Mouse (Mus musculus): ENCODE measurements around the gene Papss1. TPM values are rescaled to one million over a fixed set of nuclear protein-coding genes. Genes with fewer than 3 reads are reported as not detected.

The Papss1 gene
- polyA plus RNA-seq, 1 experiment from 2014 or later = 150 TPM

DNA sequence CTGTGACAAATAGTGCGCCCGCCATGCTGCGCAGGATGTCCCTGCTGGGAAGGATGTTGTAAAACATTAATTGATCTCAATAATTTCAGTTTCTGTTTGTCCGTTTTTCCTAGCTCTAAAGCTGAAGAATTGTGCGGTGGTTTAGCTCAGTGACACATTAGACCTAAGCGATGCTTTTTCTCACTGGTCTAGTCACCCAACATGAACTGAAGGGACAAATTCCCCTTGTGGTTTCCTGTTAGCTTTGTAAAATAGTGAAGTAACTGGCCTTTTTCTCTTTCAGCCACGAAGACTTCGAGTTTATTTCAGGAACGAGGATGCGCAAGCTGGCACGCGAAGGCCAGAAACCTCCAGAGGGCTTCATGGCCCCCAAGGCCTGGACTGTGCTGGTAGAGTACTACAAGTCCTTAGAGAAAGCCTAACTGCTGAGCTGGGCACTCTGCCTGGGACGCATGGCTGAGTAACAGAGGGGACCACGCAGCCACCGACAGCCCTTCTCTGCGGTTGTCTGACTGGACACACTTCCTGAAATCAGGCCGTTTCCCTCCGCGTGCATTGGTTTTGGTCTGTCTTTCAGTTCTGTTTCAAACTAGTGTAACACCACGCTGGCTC is 78.2 kb downstream of the Papss1 start:
- H3K9me3 ChIP-seq (ENCODE audit: control insufficient read depth) = no peaks in the 10 kb centered on the region
- H3K4me2 ChIP-seq (replicated peaks; ENCODE audit: low read depth) = no peak overlapping the region
- no peak overlapping the region for H3K9ac ChIP-seq (ENCODE audit: low read depth, low read length)
- peaks cover 18% of the 10 kb centered on the region for H3K36me3 ChIP-seq (ENCODE audit: control insufficient read depth, insufficient read depth)
- 91% methylated on average over 20 of the region's 20 CpGs for whole genome bisulfite sequencing
- no peak overlapping the region for H3K4me3 ChIP-seq (ENCODE audit: low read depth, low read length)
- no peak overlapping the region for H3K27ac ChIP-seq (ENCODE audit: low read depth, low read length)
- H3K4me1 ChIP-seq (replicated peaks; ENCODE audit: control insufficient read depth, insufficient read depth, low read length) = no peaks in the 10 kb centered on the region
- no peak for ATAC-seq
- TF ChIP-seq CTCF (IDR thresholded peaks at IDR 0.05; ENCODE audit: low read depth) = no peak
- H3K27me3 ChIP-seq (replicated peaks; ENCODE audit: control insufficient read depth, insufficient read depth, low read length) = no peaks in the 10 kb centered on the region

DNA sequence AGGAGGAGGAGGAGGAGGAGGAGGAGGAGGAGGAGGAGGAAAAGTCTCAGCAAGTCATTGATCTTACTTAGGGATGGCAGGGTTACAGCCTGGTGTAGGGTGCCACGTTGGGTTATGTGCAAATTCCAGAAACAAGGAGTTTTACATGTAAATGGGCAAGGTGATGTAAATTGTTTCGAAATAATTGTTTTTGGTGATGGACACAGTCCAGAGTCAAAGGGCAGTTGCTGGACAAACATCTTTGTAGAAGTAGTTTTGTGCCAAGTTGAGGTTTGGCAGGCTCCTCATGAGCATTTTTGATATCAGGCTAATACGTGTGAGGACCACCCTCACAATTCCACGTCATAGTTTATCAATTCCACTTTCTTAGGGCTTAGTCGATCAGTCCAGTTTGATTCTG is 80.6 kb downstream of the Papss1 start:
- H3K9me3 ChIP-seq (ENCODE audit: control insufficient read depth) = no peaks in the 10 kb centered on the region
- no peak for TF ChIP-seq CTCF (IDR thresholded peaks at IDR 0.05; ENCODE audit: low read depth)
- H3K27me3 ChIP-seq (replicated peaks; ENCODE audit: control insufficient read depth, insufficient read depth, low read length) = no peaks in the 10 kb centered on the region
- H3K4me3 ChIP-seq (ENCODE audit: low read depth, low read length) = no peak overlapping the region
- no peak overlapping the region for H3K4me2 ChIP-seq (replicated peaks; ENCODE audit: low read depth)
- no peak for ATAC-seq
- no peak overlapping the region for H3K27ac ChIP-seq (ENCODE audit: low read depth, low read length)
- H3K36me3 ChIP-seq (ENCODE audit: control insufficient read depth, insufficient read depth) = peaks cover 18% of the 10 kb centered on the region
- whole genome bisulfite sequencing = 88% methylated on average over 5 of the region's 5 CpGs
- no peaks in the 10 kb centered on the region for H3K4me1 ChIP-seq (replicated peaks; ENCODE audit: control insufficient read depth, insufficient read depth, low read length)
- H3K9ac ChIP-seq (ENCODE audit: low read depth, low read length) = no peak overlapping the region

DNA sequence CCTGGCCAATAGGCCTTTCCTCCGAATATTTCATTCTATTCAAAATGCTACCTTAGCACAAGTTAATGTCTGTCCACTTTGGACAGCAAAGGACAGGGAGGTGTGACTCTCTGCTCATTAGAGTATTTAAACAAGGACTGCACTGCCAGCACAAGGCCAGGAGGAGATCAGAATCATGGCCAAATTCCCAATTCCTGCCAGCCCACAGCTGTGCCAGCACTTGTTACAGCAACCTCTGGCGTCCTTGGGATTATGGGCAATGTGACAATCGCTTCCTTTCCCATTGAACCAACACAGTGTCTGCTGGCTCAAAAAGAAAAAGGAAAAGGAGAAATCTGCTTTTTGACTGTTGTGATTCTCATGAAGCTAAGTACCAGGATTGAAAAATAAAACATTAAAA is 89.8 kb downstream of the Papss1 start:
- no peak for ATAC-seq
- H3K4me2 ChIP-seq (replicated peaks; ENCODE audit: low read depth) = no peak overlapping the region
- no peaks in the 10 kb centered on the region for H3K4me1 ChIP-seq (replicated peaks; ENCODE audit: control insufficient read depth, insufficient read depth, low read length)
- no peak overlapping the region for H3K4me3 ChIP-seq (ENCODE audit: low read depth, low read length)
- 90% methylated on average over 3 of the region's 3 CpGs for WGBS
- H3K9ac ChIP-seq (ENCODE audit: low read depth, low read length) = no peak overlapping the region
- TF ChIP-seq CTCF (IDR thresholded peaks at IDR 0.05; ENCODE audit: low read depth) = no peak
- no peaks in the 10 kb centered on the region for H3K9me3 ChIP-seq (ENCODE audit: control insufficient read depth)
- H3K36me3 ChIP-seq (ENCODE audit: control insufficient read depth, insufficient read depth) = no peaks in the 10 kb centered on the region
- no peak overlapping the region for H3K27ac ChIP-seq (ENCODE audit: low read depth, low read length)
- H3K27me3 ChIP-seq (replicated peaks; ENCODE audit: control insufficient read depth, insufficient read depth, low read length) = no peaks in the 10 kb centered on the region

DNA sequence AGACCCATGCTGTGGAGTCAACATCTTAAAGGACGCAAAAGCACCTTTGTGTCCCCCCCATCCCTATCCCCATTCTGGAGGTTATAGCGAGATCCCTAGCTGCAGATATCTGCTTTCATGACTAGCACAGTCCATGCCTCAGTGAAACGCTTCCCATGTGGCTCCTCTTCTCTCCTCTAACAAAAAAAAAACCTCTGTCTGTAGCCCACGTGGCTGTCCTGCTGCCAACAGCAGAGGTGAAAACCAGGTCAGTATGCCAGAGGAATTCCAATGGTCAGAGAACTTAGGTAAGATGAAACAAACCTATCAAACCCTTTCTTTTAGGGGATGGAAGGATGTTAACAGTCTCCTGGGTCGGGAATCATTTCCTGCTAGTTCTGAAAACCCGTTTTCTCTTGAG is 91.5 kb downstream of the Papss1 start:
- Histone ChIP-seq H3K4me1 (replicated peaks; ENCODE audit: control insufficient read depth, insufficient read depth, low read length) (no peaks in the 10 kb centered on the region), H3K9me3 (ENCODE audit: control insufficient read depth) (no peaks in the 10 kb centered on the region), H3K27me3 (replicated peaks; ENCODE audit: control insufficient read depth, insufficient read depth, low read length) (no peaks in the 10 kb centered on the region), H3K36me3 (ENCODE audit: control insufficient read depth, insufficient read depth) (no peaks in the 10 kb centered on the region), H3K4me3 (ENCODE audit: low read depth, low read length) (no peak overlapping the region), H3K9ac (ENCODE audit: low read depth, low read length) (no peak overlapping the region), H3K4me2 (replicated peaks; ENCODE audit: low read depth) (no peak overlapping the region), H3K27ac (ENCODE audit: low read depth, low read length) (no peak overlapping the region)
- no peak for TF ChIP-seq CTCF (IDR thresholded peaks at IDR 0.05; ENCODE audit: low read depth)
- 60% methylated on average over 6 of the region's 6 CpGs for WGBS
- no peak for ATAC-seq

DNA sequence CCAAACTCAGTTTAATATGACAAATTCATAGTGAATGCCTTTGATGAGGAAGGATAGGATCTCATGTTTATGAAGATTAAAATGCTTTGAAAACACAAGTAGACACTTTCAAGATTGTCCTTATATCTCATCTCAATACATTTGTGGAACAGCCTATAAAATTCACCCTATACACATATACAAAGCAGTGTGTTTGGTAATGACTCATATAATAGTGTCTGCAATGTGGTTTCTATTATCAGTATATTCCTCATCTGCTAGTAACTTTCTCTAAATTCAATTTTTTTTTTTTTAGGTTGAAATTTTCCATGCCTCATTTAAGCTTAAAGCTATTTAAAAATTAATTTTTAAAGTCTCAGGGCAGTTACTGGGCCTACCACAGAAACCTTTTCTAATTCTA is 95.6 kb downstream of the Papss1 start:
- ATAC-seq = no peak
- H3K4me3 ChIP-seq (ENCODE audit: low read depth, low read length) = no peak overlapping the region
- no peak overlapping the region for H3K27ac ChIP-seq (ENCODE audit: low read depth, low read length)

DNA sequence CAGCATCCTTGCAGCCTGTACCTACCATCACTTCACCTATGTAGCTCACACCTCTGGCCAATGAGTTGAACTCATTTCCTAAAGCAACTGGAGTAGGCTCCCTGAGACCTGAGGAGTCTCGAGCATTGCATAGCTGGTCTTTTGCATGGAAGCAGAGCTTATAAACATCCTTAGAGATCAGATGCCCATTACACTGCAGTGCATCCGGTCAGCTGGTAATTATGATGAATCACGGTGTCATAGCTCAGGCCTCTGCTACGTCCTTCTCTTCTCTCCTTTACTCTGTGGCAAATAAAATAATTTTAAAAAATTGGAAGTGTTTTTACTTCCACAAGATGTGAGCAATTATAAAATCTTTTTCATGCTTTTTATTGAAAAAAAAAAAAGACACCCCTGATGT is 96.1 kb downstream of the Papss1 start:
- no peak overlapping the region for H3K27ac ChIP-seq (ENCODE audit: low read depth, low read length)
- no peak overlapping the region for H3K9ac ChIP-seq (ENCODE audit: low read depth, low read length)
- TF ChIP-seq CTCF (IDR thresholded peaks at IDR 0.05; ENCODE audit: low read depth) = no peak
- no peak for ATAC-seq
- no peak overlapping the region for H3K4me3 ChIP-seq (ENCODE audit: low read depth, low read length)
- no peak overlapping the region for H3K4me2 ChIP-seq (replicated peaks; ENCODE audit: low read depth)
- 75% methylated on average over 4 of the region's 4 CpGs for WGBS
- no peaks in the 10 kb centered on the region for H3K27me3 ChIP-seq (replicated peaks; ENCODE audit: control insufficient read depth, insufficient read depth, low read length)
- no peaks in the 10 kb centered on the region for H3K36me3 ChIP-seq (ENCODE audit: control insufficient read depth, insufficient read depth)
- H3K4me1 ChIP-seq (replicated peaks; ENCODE audit: control insufficient read depth, insufficient read depth, low read length) = no peaks in the 10 kb centered on the region
- no peaks in the 10 kb centered on the region for H3K9me3 ChIP-seq (ENCODE audit: control insufficient read depth)

More for the DNA sequence above, 95.6 kb downstream of the Papss1 start:
- Histone ChIP-seq H3K4me2 (replicated peaks; ENCODE audit: low read depth) (no peak overlapping the region), H3K9me3 (ENCODE audit: control insufficient read depth) (no peaks in the 10 kb centered on the region), H3K27me3 (replicated peaks; ENCODE audit: control insufficient read depth, insufficient read depth, low read length) (no peaks in the 10 kb centered on the region), H3K9ac (ENCODE audit: low read depth, low read length) (no peak overlapping the region), H3K4me1 (replicated peaks; ENCODE audit: control insufficient read depth, insufficient read depth, low read length) (no peaks in the 10 kb centered on the region), H3K36me3 (ENCODE audit: control insufficient read depth, insufficient read depth) (no peaks in the 10 kb centered on the region)
- TF ChIP-seq CTCF (IDR thresholded peaks at IDR 0.05; ENCODE audit: low read depth) = no peak

All from intestine, postnatal 0 days (tissue).